Mouse (Mus musculus) bone marrow macrophage, adult 2 months (primary cell): ENCODE results near the gene Rab42.

ENCODE experiments used
- CTCF ChIP-seq: IDR thresholded peaks from 2 replicates; pipeline ENCODE4 v1.5.1; 2012; ENCODE audit warnings: low read depth, mild to moderate bottlenecking, low read length, moderate library complexity
- POLR2A ChIP-seq: IDR thresholded peaks from 2 replicates; pipeline ENCODE4 v1.6.1; 2012; ENCODE audit warnings: mild to moderate bottlenecking, low read depth, low read length, borderline replicate concordance

DNA sequence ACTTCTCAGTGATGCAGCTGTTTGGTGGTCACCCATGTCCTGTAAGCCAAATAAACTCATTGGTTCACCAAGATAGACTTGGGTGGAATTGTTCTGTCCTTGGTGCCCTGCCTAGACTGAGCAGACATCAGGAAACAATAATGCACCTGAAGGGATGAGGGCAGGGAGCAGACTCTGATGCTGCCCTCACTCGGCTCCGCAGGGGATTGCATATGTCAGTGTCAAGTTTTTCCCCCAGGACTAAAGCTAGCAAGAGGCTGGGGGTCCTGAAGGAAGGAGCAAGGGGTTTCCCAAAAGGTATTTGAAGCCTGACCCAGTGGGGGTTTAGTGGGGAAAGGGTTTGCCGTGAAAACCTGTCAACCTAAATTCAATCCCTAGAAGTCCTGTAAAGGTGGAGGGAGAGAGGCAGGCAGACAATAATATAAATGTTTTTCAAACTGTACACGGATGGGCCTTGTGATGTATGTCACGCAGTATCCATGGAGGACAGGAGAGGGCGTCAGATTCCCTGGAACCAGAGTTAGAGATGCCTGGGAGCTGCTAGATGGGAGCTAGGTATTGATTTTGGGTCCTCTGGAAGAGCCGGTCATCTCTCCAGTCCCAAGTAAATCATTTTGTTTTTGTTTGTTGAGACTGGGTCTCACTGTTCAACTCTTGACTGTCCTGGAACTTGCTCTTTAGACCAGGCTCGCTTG is 7.3 kb downstream of the Rab42 start:
- TF ChIP-seq CTCF (no peak), POLR2A (no peak)
